Mouse (Mus musculus) testis, postnatal 10 days (tissue): ENCODE measurements at regions not wholly inside any gene's neighbourhood (a gene's known extent, or its start where the extent isn't known, plus 50 kb on each side); places are given as distances from the start of the nearest gene placed in this dataset.

Source experiments
- DNase-seq: peaks from one replicate; pipeline ENCODE4 v3.0.0; 2021; ENCODE audit warnings: low spot score

- DNase-seq = no peak
Observed at GRCm38 (mm10) chr19:21214253-21214652, 57.8 kb upstream of the Zfand5 start.

DNA sequence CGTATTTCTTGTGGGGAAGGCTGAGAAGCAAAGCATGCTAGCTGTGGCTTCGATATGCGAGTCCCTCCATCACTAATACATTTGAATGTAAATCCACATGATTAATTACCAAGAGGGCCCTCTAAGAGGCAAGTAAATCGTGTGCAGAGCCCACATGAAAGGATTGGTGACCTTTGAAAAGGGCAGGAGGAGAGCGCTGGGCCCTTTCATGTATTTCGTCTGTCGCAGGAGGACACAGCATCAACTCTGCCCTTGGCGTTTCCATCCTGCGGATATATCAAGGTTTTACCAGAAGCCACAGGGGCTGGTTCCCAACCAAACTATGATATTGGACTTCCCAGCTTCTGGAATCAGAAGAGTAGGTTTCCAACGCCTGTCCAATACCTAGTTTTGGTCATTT, 78.6 kb upstream of the Zfand5 start:
- DNase-seq = no peak

DNA sequence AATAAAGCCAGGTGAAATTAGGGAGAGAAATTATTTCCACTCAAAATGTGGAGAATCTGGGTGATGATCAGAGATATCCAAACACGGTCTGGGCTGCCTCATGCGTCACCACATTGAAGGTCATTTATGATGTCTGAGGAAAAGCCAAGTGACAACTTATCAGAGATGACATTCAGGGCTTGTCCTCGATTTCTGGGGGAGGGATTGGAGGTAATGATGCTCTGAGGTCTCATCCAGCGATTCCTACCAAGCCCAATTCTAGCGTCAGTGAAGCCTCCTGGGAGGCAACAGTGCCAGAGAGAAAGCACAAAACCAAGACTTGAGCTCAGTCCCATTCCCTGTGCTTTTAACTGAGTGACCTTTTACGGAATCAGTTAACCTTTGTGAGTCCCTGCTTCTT, 79.5 kb upstream of the Zfand5 start:
- DNase-seq = no peak

- DNase-seq = no peak
Observed at GRCm38 (mm10) chr19:21189216-21189615, 82.9 kb upstream of the Zfand5 start.

- DNase-seq = no peak
Observed at GRCm38 (mm10) chr19:21186656-21187055, 85.4 kb upstream of the Zfand5 start.

GRCm38 (mm10) chr19:21186016-21186415, 86.1 kb upstream of the Zfand5 start:
- DNase-seq = no peak

GRCm38 (mm10) chr19:21183028-21183427, 89.0 kb upstream of the Zfand5 start:
- DNase-seq = no peak

GRCm38 (mm10) chr19:21179886-21180285, 92.2 kb upstream of the Zfand5 start:
- DNase-seq = no peak

DNA sequence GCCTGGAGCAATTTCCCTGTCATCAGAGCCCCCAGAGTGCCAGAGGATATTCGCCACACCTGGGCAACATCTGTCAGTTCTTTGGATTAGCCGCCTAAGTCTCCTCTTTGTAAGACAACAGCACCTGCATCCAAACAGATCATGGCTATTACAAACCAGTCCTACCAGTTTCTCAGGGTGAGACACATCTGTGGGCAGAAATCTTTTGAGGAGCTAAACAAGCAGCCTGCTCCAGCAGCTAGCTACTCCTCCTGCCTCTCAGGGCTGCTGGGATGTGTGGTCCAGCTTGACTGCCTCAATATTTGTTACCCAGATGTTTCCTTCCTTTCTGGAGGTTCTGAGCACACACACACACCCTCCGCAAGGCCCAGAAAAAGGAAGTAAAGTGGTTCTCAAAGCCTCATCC, 96.6 kb upstream of the Zfand5 start:
- DNase-seq = no peak

DNA sequence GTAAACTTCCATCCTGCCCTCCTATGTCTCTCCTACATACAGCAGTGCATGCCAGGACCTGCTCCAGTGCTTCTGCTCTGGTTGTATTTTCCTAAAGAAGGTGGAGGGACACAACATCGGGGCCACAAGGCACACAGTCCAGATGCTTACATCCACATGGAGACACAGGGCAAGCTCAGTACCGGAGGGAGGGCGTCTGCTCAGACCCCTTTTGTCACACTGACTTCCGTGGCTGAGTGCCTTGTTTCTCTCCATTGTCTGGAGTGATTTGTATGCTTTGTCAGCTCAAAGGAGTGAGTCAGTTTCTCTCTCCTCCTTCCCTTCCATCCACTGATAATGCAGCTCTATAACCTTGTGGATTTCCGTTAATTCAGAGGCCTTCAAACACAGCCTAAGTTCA, 97.4 kb upstream of the Zfand5 start:
- DNase-seq = no peak

- no peak for DNase-seq
Observed at GRCm38 (mm10) chr19:21173896-21174483, 98.1 kb upstream of the Zfand5 start.

- no peak for DNase-seq
Observed at GRCm38 (mm10) chr19:21171191-21171590, 100.9 kb upstream of the Zfand5 start.

- DNase-seq = no peak
Observed at GRCm38 (mm10) chr19:21170785-21171184, 101.3 kb upstream of the Zfand5 start.

DNA sequence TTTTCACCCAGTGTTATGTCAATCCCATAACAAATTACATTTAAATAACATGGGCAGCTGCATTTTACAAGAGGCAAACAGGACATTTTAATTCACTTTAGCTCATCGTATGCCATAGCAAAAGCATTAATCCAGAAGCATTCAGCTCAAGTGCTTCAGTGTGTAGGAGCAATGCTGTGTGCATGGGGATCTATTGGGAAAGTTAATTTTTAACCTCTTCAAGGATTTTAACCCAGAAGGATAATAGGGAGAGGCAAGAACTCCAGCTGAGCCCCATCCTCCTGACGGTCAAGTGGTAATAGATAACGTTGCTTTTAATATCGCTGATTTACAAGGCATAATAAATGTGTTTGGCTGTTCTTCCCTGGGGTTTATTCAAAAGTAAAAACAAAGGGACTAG, 105.1 kb upstream of the Zfand5 start:
- DNase-seq = no peak

DNA sequence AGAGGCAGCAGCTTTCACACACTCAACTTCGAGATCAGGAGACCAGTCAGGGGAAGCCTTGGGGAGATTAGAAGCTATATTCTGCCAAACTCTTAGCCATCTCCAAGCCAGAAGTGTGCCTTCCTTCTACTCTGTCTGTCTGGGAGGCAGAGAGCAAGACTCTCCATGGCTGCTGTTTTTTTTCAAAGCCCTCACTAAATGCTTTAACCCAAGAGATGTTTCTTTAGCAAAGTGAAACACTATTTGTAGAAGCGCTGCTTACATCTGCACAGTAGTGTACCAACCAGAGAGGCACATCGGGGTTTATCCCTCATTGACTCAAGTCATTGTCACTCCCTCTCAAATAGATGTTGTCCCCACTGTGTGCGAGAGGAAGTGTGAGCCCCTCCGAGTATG, 105.6 kb upstream of the Zfand5 start:
- DNase-seq = no peak

- no peak for DNase-seq
Observed at GRCm38 (mm10) chr19:21165763-21166464, 106.2 kb upstream of the Zfand5 start.

- no peak for DNase-seq
Observed at GRCm38 (mm10) chr19:21163978-21164377, 108.1 kb upstream of the Zfand5 start.

DNA sequence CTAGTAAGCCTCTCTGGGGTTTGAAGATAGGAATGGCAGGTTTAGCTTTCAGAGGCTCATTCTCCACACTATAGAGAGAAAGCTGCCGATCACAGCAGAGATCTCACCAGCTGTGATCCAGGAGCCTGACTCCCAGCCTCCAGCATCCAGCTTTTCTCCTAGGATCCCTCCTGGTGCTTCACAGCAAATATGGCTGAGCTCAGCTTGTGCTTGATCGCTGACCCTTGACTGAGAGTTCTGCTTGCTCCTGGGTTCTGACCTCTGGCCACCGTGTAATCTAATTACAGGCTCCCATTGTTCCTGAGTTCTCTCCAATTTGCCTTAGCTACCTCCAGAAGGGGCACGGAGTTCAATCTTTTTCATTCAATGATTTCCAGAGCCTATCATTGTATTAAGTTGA, 111.1 kb upstream of the Zfand5 start:
- DNase-seq = no peak

DNA sequence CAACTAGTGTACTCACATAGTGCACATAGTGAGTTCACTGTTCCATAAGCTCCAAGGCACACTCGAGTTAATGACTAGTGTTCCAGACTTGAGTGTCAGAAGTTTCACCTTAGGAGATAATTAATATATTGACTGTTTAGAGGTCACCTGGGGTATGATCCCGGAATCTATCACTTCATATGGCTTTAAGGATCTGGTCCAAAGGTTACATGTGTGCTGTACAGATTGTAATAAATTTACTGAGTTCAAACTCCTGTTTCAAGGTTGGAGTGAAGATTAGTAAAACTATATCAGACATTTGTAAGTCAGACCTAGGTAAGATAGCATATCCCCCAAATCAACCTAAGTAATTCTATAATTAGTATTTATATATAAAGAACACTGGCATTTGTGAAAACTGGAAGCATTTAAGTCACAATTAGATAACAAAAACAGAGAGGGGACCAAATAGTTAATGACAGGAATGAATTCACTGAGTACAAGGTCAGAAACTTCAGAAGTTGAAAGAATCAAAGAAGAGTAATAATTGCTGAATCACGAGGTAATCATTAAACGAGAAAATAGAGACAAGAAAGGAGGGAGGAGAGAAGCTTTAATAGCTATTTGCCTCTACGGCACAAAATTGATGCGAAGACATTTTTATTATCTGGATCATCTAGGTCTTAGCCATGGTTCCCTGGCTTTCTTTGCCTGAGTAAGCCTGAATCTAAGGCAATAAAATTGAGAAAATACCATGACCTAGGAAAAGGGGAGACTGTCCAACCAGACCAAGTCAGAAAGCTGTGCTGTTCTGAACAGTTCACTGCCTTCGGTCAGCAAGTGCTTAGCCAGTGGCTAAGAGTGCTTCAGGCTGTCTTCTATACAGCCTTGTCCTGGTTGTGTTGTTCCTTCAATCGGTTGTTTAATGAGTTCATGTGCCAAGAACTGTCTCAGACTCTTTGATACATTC, 112.6 kb upstream of the Zfand5 start:
- DNase-seq = no peak

- no peak for DNase-seq
Observed at GRCm38 (mm10) chr19:21154162-21154561, 117.9 kb upstream of the Zfand5 start.

DNA sequence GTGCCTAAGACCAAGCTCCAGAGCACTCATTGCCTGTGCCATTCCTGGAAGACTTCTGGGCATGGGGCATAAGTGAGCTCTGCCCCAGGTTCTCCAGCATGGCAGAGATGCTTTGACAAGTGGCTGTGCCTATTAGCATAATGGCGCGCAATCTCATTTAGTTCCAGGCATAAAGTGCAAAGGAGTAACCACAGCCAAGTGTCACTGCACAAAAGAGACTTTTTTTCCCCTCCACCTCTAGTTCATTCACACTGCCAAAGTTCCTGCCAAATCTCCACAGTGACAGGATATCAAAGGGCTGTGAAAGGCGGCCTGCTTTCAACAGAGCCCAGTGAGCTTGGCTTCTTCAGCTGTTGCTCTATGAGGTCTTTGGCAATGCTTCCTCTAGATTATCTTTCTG, 120.1 kb upstream of the Zfand5 start:
- DNase-seq = no peak

DNA sequence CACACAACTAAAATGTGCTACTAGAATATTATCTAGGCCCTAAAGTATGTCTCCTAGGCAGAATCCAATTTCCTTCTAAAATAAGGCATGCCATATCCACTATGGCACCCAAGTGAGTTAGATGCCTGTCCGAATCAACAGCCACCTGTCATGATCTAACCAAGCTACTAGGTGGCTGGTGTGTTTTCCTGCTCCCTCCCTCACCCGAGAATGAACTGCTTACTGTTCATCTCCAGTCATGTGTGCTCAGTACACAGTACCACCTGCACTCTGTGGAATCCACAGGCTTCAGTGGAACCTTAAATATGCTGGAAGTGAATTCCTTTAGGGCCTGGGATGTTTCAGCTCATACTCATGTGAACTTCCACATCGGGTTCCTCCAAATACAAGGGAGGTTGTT, 121.2 kb upstream of the Zfand5 start:
- DNase-seq = no peak

GRCm38 (mm10) chr19:21150241-21150640, 121.8 kb upstream of the Zfand5 start:
- DNase-seq = no peak
